Mouse (Mus musculus) thymus, adult 2 months (tissue): ENCODE measurements around the gene Lrrc8e.

Source experiments
- CTCF ChIP-seq: fragments of 200-500 bp; IDR thresholded peaks from 2 replicates; pipeline ENCODE4 v1.5.1; 2012; ENCODE audit warnings: mild to moderate bottlenecking, control low read depth, low read length, moderate library complexity, borderline replicate concordance; ENCODE audit not compliant: control insufficient read depth, poor library complexity, insufficient read depth; ENCODE audit errors: extremely low read depth
- POLR2A ChIP-seq: fragments of 200-500 bp; IDR thresholded peaks from 2 replicates; pipeline ENCODE4 v1.6.1; 2012; ENCODE audit warnings: mild to moderate bottlenecking, low read length, control low read depth, moderate library complexity; ENCODE audit not compliant: control insufficient read depth, poor library complexity, insufficient read depth; ENCODE audit errors: extremely low read depth

DNA sequence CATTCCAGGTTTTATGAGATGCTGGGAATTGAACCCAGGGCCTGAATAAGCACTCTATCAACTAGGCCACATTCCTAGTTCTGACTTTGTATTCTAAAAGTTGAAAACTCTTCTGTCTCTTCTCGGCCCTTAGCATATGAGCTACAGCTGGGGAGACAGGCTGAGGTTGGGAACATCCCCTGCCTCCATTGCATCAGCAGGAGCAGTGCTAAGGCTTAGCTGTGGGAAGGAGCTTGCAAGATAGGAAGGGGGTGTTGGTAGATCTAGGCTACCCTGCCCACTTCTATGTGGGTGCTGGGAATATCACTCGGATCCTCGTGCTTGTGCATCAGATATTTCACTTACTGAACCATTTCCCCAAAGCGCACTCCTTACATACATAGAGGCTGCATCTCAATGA, 1.3 kb downstream of the Lrrc8e start:
- TF ChIP-seq CTCF (no peak), POLR2A (no peak)
